Mouse (Mus musculus) CD8-positive naive resting alpha-beta T cell, adult 2 months (primary cell): ENCODE data around the gene Med13l.

Experiments
- DNase-seq, 2 experiments: peaks; one replicate each; pipeline ENCODE4 v3.0.0; 2022; ENCODE audit warnings: low read depth in 2 of 2, low spot score in 2 of 2

The Med13l gene

GRCm38 (mm10) chr5:118560385-118561085, at the start of gene Med13l:
TSS of gene Med13l (plus strand) at chr5:118560679.
- DNase-seq = peak; percentile 58 to 61

DNA sequence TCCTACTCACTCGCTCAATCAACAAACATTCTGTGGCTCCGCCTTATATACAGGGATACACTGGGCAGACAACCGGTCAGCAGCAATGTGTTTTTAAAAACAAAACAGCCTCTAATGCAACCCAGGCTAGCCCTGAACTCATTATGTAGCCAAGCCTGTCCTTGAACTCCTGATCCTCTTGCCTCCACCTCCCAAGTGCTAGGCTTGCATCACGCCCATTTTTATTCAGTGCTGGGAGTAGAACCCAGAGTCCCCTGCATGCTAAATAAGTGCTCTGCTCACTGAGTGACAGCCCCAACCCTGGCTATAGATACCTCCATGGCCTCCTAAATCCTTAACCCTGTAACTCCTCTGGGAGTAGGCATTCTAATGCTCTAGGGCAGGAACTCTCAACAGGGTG, 49.5 kb upstream of the Med13l start:
- no peak for DNase-seq

DNA sequence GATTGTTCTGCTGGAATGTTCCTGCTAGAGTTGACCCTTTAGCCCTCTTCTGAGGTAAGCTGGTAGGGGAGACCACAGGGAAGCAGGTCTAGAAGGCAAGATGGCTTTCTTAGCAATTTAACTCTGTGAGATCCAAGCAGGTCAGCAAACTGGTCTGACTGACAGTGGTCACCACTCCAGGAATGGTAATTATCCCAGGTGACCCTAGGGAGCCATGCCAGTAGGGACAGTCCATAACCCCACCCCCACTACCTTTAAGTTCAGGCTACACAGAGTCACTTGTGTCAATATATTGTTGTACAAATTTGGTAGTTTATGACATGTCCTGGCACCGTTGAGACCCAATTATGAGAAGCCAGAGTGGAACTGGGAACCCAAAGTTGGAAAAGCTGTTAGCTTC, 47.5 kb upstream of the Med13l start:
- no peak for DNase-seq

- DNase-seq = peak in 1 of 2 experiments; percentile 10
Observed at GRCm38 (mm10) chr5:118513629-118514526, 46.6 kb upstream of the Med13l start.

DNA sequence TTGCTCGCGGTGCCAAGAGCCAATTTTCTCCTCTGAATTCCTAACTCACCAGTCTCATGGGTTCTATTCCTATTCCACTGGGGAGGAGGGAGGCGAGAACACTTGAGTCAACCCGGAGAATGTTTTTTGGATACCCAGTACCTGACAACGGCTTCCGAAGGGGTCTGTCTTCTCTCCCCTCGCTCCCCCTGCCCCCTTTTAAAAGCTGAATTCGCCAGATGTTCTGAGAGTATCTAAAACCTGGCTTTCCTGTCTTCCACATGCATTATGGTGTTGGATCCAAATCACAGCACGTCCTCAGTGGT, 46.0 kb upstream of the Med13l start:
- no peak for DNase-seq

DNA sequence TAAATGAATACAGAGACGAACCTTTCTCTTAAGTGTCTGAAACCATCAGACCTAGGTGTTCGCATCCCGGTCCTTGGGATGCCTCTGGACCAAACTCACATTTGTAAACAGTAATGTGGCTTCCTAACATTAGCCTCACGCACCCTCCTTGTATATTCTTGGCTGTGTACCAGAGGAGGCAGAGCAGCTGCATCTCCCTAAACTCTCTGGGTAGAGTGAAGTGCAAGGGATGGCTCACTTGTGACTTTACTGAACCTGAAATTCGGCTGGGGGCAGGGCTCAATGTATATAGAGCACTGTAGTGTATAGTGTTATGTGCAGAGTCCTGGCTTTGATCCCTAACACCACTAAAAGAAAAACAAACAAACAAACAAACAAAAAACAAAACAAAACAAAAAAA, 45.6 kb upstream of the Med13l start:
- DNase-seq = no peak

DNA sequence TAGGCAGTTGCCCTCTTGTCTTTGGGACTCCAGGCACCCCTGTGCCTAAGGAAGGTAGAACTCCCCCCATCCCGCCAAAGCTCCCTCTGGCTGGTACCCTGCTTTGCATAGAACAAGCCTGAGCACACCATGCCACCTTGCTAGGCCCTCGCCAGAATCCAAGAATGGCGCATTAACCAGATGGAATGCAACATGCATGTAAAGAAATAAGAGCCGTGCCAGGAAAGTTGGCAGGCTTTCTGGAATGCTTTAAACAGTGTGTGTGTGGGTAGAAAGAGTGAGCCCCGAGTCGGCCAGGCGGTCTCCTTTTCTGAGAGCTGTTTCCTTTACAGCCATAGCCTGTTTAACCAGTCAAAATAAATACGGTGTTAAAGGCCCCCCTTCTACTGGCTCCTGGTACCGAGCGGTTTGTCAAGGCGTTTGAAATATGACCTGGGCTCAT, 45.2 kb upstream of the Med13l start:
- no peak for DNase-seq

- DNase-seq = no peak
Observed at GRCm38 (mm10) chr5:118516066-118516465, 44.4 kb upstream of the Med13l start.

DNA sequence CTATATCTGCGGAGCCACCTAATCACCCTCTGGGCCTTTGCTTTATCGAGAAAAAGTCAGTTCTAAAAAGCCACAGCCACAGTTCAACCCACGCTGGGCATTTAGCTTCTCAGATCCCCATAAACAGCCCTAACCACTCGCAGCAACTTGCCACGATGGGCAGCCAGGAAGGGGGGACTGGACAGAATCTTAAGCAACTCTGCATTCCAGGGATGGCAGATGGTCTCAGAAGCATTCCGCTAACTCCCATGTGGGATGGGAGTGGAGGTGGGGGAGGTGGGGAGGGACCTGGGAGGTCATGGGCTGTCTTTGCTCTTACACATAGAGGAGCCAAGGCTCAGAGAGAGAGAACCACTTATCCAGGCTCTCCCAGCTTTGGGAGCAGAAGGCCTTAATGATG, 44.0 kb upstream of the Med13l start:
- no peak for DNase-seq

DNA sequence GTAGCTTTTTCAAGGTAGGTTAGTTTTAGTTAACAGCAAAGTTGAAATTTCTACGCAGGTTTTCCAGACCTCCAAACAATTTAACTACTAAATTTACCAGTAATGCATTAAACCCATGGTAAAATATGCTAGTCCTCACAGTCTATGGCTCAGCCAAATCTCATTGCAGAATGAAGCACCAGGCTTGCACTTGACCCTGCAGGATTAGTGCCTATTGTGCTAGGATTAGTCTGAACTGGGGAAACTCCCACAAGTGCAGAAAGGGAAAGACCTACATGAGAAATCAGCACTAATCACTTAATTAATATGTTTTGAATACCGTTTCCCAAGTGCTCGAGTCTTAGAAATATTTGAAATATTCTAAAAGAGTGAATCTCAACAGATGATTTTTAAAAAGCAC, 40.0 kb upstream of the Med13l start:
- no peak for DNase-seq

- DNase-seq = no peak
Observed at GRCm38 (mm10) chr5:118524400-118524799, 36.1 kb upstream of the Med13l start.

DNA sequence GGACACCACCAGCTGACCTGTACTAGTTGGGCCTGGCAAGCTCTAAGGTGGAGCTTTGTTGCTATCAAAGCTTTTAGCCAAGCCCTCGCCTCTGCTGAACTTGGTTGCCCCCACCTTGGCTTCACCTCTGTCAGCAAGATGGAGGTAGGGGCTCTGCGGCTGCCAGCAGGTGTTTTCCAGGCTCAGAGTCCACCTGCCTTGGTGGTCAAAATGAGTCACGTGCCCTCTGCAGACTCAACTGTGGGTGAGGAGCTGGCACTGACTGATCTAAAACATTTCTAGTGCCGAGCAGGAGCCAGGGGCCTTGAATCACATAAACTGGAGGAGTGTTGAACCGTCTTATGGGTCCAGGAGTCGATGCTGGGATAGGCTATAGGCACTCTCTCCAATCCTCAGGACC, 34.8 kb upstream of the Med13l start:
- DNase-seq = no peak

GRCm38 (mm10) chr5:118526504-118526903, 34.0 kb upstream of the Med13l start:
- no peak for DNase-seq

- no peak for DNase-seq
Observed at GRCm38 (mm10) chr5:118529241-118529640, 31.2 kb upstream of the Med13l start.

DNA sequence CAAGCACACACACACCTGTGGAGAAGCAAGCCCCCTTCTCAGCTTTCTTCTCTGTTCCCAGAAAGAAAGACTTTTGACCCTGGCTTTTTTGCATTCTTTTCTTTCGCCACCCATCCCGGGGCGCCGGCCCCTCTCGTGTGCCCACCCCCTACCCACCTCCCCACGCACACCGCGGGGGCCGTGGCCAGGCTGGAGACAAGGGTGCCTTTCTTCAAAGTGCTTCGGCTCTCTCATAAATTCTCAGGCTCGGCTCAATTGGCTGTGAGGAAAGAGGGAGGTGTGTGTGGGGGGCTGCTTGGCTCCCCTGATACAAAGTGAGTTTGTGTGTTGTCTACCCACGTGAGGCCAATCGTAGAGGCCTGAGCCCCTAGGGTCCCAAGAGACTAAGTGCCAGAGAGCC, 28.4 kb upstream of the Med13l start:
- DNase-seq = no peak

- DNase-seq = no peak
Observed at GRCm38 (mm10) chr5:118532659-118533058, 27.8 kb upstream of the Med13l start.

DNA sequence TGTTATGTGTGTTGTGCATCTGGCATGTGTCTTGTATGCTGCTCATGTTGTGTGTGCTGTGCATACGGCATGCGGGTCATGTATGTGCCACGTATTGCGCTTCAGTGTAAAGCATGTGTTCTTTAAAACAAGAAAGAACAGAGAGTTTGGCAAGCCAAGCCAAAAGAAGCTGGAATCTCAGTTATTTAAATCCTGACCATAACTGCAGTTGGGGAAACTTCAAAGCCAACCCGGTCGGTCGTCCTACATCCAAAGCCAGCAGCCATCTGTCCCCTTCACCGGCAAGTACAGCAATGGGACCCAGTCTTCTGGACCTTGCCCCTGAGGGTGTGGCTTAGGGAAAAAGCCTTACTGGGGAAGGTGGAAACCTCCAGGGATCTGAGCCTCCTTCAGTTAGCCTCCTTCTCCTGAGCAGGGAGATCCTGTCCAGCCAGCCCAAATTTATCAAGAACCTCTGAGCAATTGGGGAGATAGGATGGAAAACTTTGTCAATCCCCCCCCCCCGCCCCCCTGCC, 26.0 kb upstream of the Med13l start:
- no peak for DNase-seq

DNA sequence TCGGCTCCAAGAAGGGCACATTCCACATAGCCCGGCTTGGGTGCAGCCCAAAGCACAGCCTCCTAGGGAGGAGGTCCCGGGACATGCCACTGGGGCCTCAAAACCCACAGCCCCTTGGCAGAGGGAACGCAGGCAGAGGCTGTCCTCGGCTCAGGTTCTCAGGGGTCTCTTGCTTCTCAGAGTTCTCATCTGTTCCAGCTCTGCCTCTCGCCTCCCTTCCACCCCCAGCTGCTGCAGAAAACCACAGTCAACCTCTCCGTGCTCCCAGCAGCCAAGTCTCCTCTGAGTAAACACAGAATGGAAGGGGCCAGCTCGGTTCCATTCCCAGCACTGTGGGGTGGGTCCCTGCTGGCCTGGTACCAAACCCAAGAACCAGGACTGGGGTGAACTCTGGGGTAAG, 25.3 kb upstream of the Med13l start:
- DNase-seq = no peak

- no peak for DNase-seq
Observed at GRCm38 (mm10) chr5:118538487-118538886, 22.0 kb upstream of the Med13l start.

DNA sequence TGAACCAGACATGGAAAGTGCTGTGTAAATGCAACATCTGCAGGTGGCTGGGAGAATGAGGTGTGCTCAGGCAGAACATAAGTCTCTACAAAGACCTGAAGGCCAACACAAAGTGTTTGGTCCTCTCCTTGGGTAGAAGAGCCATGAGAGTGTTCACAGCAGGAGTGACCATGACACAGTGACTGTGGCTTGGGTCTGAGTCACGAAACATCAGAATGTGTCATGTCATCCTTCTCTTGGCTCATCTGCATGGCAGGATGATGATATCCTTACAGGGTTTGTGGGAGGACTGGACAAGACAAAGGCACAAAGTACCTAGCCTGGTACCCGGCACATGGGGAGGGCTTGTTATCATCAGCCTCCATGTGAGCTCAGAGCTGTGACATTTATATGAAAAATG, 16.7 kb upstream of the Med13l start:
- no peak for DNase-seq

DNA sequence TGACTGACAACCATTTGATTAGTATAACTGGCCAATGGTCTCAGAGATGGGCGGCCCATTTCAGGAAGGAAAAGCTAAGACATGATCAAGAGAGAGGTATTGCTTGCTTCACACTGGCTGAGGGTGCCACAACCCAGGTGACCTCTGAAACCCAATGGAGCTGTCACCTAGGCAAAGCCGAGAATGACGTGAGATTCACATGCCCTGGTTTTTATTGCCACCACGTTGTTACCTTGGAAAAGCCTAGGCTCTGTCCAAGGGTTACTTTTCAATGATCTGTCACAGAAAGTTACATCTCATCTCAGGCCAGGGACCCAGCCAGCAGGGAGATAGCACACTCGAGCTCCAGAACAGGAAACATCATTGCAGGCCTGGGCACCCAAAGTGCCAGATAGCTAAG, 10.0 kb upstream of the Med13l start:
- DNase-seq = no peak

GRCm38 (mm10) chr5:118553290-118553689, 7.2 kb upstream of the Med13l start:
- no peak for DNase-seq
